Mouse (Mus musculus) stomach, embryonic 14.5 days (tissue): ENCODE measurements around the gene Sema5b. TPM values are rescaled to one million over a fixed set of nuclear protein-coding genes. Genes with fewer than 3 reads are reported as not detected.
A peak's percentile ranks its signal among the peaks of the same experiment; 100 is the strongest.

Experiments used
- ATAC-seq: fragments of 200-750 bp; cut with Nextera tagmentation; 2 replicates; pipeline ENCODE4 v1.8.0; 2017; ENCODE audit warnings: low read depth, moderate TSS enrichment; ENCODE audit not compliant: insufficient number of reproducible peaks, insufficient read depth, low FRiP score
- H3K27ac ChIP-seq: fragments of 300-500 bp; sonication (generic); 2 replicates; pipeline ENCODE4 v1.5.1; 2014; ENCODE audit warnings: mild to moderate bottlenecking, low read length, moderate library complexity, mixed read lengths
- H3K27me3 ChIP-seq: fragments of 300-500 bp; sonication (generic); 2 replicates; pipeline ENCODE4 v1.6.1; 2014; ENCODE audit warnings: low read length, control low read depth, mixed read lengths; ENCODE audit not compliant: control insufficient read depth, insufficient read depth
- H3K36me3 ChIP-seq: fragments of 300-500 bp; sonication (generic); 2 replicates; pipeline ENCODE4 v1.6.1; 2014; ENCODE audit warnings: mild to moderate bottlenecking, control low read depth, low read length, moderate library complexity, mixed read lengths; ENCODE audit not compliant: control insufficient read depth, insufficient read depth
- H3K4me1 ChIP-seq: fragments of 300-500 bp; sonication (generic); 2 replicates; pipeline ENCODE4 v1.6.1; 2014; ENCODE audit warnings: low read length, control low read depth, mixed read lengths; ENCODE audit not compliant: control insufficient read depth, insufficient read depth
- H3K4me2 ChIP-seq: fragments of 300-500 bp; sonication (generic); replicated peaks from 2 replicates; pipeline ENCODE4 v1.6.1; 2014; ENCODE audit warnings: low read depth, low read length, control low read depth
- H3K4me3 ChIP-seq: fragments of 300-500 bp; sonication (generic); 2 replicates; pipeline ENCODE4 v1.5.1; 2014; ENCODE audit warnings: low read depth, low read length, control low read depth
- H3K9ac ChIP-seq: fragments of 300-500 bp; sonication (generic); replicated peaks from 2 replicates; pipeline ENCODE4 v1.6.1; 2014; ENCODE audit warnings: low read depth, mild to moderate bottlenecking, control low read depth, low read length, moderate library complexity, mixed read lengths
- H3K9me3 ChIP-seq: fragments of 300-500 bp; sonication (generic); 2 replicates; pipeline ENCODE4 v1.6.1; 2016; ENCODE audit warnings: low read depth, low read length, control low read depth; ENCODE audit not compliant: control insufficient read depth
- WGBS: fragments of 180-500 bp; shearing (Covaris S2); extraction: QIAGEN DNeasy Blood & Tissue Kit; methylation state at CpG from one replicate; pipeline ENCODE4 v1.1.7; 2014; 5-methylcytosine and 5-hydroxymethylcytosine counted together
- polyA plus RNA-seq: library from polyadenylated mRNA; unstranded; fragments of >200 nt; fragmentation: Nextera tagmentation; extraction: Ambion mirVana; gene quantifications from 2 replicates; pipeline ENCODE4 v1.2.1, GENCODE M21; 2014

Gene Sema5b
- polyA plus RNA-seq, 1 experiment from 2014 or later: 5.2 TPM

DNA sequence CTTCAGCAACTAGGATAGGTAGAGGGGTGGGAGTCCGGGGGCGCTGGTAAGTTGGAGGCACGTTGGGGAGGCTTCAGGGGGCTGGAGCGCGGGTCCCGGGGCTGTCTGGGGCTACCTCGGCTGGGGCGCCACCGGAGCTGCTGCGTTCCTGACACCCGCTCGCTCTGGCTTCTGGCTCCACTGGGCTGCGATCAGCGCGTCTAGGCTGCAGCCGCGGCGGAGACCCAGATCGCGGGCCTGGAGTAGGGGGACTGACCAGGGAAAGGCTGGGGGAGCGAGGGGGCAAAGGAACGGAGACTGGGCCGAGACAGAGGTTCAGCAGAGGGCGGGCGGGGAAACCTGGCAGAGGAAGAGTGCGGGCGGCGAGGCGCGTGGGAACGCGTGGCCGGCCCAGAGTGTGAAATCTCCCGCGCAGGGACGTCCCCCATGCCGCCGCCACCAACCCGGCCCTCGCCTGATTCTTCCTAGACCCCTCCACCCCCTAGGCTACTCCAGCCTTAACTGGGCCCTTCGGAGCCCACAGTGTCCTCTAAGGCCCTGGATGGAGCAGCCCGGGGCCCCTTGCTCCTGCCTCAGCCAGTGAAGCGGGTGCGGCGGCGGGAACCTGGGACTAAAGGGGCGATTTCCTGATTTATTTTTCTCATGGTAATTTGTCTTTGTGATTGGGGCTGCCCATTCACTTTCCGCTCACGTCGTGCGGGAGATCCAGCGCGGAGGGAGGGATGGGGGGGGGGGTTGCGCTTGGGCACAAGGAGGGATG lies 896 bp downstream of the Sema5b start:
- WGBS: under 1% methylated on average over 53 of the region's 54 CpGs
- ATAC-seq: 0 out of 2 replicates have a peak, but pooled peaks have one; percentile 24
- Histone ChIP-seq H3K9ac (peak overlapping the region; percentile 10; the same call in 1 of the 2 replicates), H3K4me3 (peak overlapping the region; percentile 62), H3K9me3 (no peaks in the 10 kb centered on the region), H3K27me3 (peaks cover 19% of the 10 kb centered on the region), H3K4me1 (peaks cover 4% of the 10 kb centered on the region; the same call in 1 of the 2 replicates), H3K4me2 (peak overlapping the region; percentile 99), H3K36me3 (no peaks in the 10 kb centered on the region), H3K27ac (no peak overlapping the region)

DNA sequence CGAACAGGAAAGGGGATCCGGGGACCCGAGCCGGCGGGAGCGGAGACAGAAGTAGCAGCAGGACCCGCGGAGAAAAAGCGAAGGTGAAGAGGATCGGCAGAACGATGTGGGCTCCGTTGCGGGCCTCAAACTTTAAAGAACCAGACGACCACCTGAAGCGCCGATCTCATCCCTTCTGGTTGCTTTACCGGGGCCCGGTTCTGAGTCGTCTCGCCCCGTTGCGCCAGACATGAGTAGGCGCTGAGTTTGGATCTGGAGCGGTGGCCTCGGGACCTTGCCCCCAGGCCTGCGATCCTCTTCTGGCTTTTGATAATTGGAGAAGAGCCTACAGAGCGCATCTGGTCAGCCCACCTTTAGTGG lies 1.5 kb downstream of the Sema5b start:
- no peak for ATAC-seq
- Histone ChIP-seq H3K9ac (no peak overlapping the region; the same call in 1 of the 2 replicates), H3K27me3 (peaks cover 19% of the 10 kb centered on the region), H3K4me3 (peak overlapping the region; percentile 62), H3K27ac (no peak overlapping the region), H3K4me1 (peaks cover 4% of the 10 kb centered on the region; the same call in 1 of the 2 replicates), H3K36me3 (no peaks in the 10 kb centered on the region), H3K4me2 (peak overlapping the region; percentile 99), H3K9me3 (no peaks in the 10 kb centered on the region)
- 2% methylated on average over 26 of the region's 27 CpGs for WGBS

DNA sequence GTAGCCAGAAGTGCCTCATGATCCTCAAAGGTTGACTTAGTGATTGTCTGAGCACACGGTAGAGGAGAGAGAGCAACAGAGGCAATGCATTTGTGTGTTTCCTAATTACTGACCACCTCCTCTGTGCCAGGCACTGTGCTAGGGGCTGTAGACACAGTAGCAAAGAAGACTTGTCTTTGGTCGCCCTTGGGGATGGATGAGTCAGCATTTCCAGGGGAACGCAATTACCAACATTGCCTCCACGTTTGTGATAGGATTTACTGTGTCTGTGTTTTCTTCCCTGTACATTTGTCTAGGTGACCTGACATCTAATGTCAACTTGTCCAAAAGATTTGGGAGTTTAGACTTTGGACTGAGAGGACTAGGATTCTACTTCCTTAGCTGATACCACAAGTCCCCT lies 4.8 kb downstream of the Sema5b start:
- peaks cover 12% of the 10 kb centered on the region for H3K27me3 ChIP-seq
- no peak for ATAC-seq
- H3K4me2 ChIP-seq: no peak overlapping the region
- H3K4me1 ChIP-seq: peaks cover 4% of the 10 kb centered on the region; the same call in 1 of the 2 replicates
- no peaks in the 10 kb centered on the region for H3K9me3 ChIP-seq
- no peak overlapping the region for H3K4me3 ChIP-seq
- H3K36me3 ChIP-seq: no peaks in the 10 kb centered on the region
- H3K9ac ChIP-seq: no peak overlapping the region
- 75% methylated on average over 4 of the region's 4 CpGs for WGBS
- no peak overlapping the region for H3K27ac ChIP-seq

- no peak overlapping the region for H3K4me2 ChIP-seq
- no peaks in the 10 kb centered on the region for H3K36me3 ChIP-seq
- peaks cover 7% of the 10 kb centered on the region; the same call in 1 of the 2 replicates for H3K27me3 ChIP-seq
- no peak overlapping the region for H3K27ac ChIP-seq
- no peak overlapping the region for H3K9ac ChIP-seq
- no peaks in the 10 kb centered on the region for H3K4me1 ChIP-seq
- ATAC-seq: no peak
- H3K9me3 ChIP-seq: no peaks in the 10 kb centered on the region
- H3K4me3 ChIP-seq: no peak overlapping the region
Measured at GRCm38 (mm10) chr16:35547966-35548365, 7.0 kb downstream of the Sema5b start.

- no peak overlapping the region for H3K4me3 ChIP-seq
- no peaks in the 10 kb centered on the region for H3K36me3 ChIP-seq
- 86% methylated on average over 2 of the region's 2 CpGs for WGBS
- H3K9ac ChIP-seq: no peak overlapping the region
- ATAC-seq: no peak
- no peaks in the 10 kb centered on the region for H3K9me3 ChIP-seq
- H3K4me2 ChIP-seq: no peak overlapping the region
- no peaks in the 10 kb centered on the region for H3K27me3 ChIP-seq
- no peak overlapping the region for H3K27ac ChIP-seq
- no peaks in the 10 kb centered on the region for H3K4me1 ChIP-seq
Measured at GRCm38 (mm10) chr16:35549354-35549753, 8.4 kb downstream of the Sema5b start.

DNA sequence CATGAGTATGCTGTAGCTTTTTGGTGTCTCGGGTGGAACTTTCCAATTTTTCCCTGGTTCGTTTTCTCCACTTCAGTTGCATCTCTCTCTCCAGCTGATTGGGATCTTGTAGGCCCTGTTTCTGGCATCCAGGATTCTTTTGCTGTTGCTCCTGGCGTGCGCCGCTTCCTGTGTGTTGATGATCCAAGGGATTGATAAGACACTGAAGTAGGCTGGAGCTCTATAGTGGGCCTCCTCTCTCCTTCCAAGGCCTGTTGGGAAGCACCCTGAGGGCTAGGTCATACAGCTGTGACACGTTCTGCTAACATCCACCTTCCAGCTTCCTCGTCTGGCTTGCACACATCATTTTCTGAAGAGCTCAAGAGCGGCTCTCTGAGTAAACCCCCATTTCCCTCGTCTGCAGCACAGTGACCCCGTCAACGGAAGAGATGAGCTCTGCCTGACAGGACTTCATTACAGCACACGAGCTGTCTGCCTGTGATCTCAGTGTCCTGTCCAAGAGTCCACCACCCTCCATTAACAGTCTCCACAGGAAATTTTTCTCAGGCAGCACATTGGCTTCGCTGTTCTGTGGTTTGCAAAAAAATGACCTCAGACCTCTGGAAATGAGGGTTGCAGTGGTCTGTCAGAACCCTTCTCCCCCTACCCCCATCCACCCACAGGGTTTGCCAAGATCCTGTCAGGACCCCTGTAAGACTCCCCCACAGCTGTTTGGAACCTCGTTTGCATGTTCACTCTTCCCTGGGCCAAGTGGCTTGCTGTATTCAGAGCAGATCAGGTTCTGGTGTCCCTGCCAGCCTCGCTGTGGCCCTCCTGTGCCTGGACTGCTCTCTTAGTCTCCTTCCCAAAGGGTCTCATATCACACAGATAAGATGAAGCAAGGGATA lies 14.9 kb downstream of the Sema5b start:
- Histone ChIP-seq H3K9me3 (no peaks in the 10 kb centered on the region), H3K27me3 (no peaks in the 10 kb centered on the region), H3K4me2 (no peak overlapping the region), H3K4me3 (no peak overlapping the region), H3K4me1 (no peaks in the 10 kb centered on the region), H3K9ac (no peak overlapping the region), H3K36me3 (no peaks in the 10 kb centered on the region), H3K27ac (no peak overlapping the region)
- peak; percentile 19; the same call in 1 of the 2 replicates for ATAC-seq
- WGBS: 57% methylated on average over 15 of the region's 15 CpGs

GRCm38 (mm10) chr16:35557038-35557437 lies 16.1 kb downstream of the Sema5b start:
- H3K9ac ChIP-seq: no peak overlapping the region
- no peak overlapping the region for H3K27ac ChIP-seq
- H3K4me3 ChIP-seq: no peak overlapping the region
- WGBS: 69% methylated on average over 6 of the region's 6 CpGs
- H3K4me1 ChIP-seq: no peaks in the 10 kb centered on the region
- H3K27me3 ChIP-seq: no peaks in the 10 kb centered on the region
- H3K9me3 ChIP-seq: no peaks in the 10 kb centered on the region
- no peak for ATAC-seq
- no peak overlapping the region for H3K4me2 ChIP-seq
- no peaks in the 10 kb centered on the region for H3K36me3 ChIP-seq

DNA sequence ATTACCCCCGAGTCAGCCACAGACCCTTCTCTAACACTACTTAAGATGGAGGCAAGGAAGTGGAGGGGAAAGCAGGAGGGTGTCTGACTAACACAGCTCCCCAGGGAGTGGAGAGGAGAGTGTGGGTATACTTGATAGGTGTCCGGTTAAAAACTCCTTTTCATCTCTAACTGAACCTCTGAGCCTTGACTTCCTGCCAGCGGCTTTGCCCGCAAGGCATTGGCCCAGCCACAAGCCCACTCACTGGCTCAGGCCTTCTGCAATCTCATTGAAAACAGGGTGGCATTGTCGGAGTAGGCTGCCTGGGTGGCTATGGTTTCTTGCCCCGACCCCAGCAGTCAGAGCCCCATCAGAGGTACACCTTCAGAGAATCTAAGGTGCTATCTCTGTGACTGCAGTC lies 20.6 kb downstream of the Sema5b start:
- Histone ChIP-seq H3K36me3 (no peaks in the 10 kb centered on the region), H3K4me2 (no peak overlapping the region), H3K4me3 (no peak overlapping the region), H3K4me1 (0 out of 2 replicates have a peak, but pooled peaks cover 3% of the 10 kb centered on the region), H3K9me3 (no peaks in the 10 kb centered on the region), H3K27ac (no peak overlapping the region), H3K9ac (no peak overlapping the region), H3K27me3 (no peaks in the 10 kb centered on the region)
- WGBS: 81% methylated on average over 6 of the region's 6 CpGs
- ATAC-seq: no peak
